Mouse (Mus musculus) heart, embryonic 16.5 days (tissue): ENCODE measurements around the gene Slc45a1. TPM values are rescaled to one million over a fixed set of nuclear protein-coding genes. Genes with fewer than 3 reads are reported as not detected.

Experiments used
- ATAC-seq: fragments of 200-750 bp; cut with Nextera tagmentation; replicated peaks from 2 replicates; pipeline ENCODE4 v1.8.0; 2017; ENCODE audit warnings: moderate number of reproducible peaks; ENCODE audit not compliant: insufficient read depth, low FRiP score; ENCODE audit errors: extremely low read depth
- H3K27ac ChIP-seq: fragments of 300-500 bp; sonication (generic); 2 replicates; pipeline ENCODE4 v1.5.1; 2014; ENCODE audit warnings: mild to moderate bottlenecking, low read length, control low read depth, moderate library complexity
- H3K27me3 ChIP-seq: fragments of 300-500 bp; sonication (generic); 2 replicates; pipeline ENCODE4 v1.6.1; 2014; ENCODE audit warnings: low read length, mixed read lengths; ENCODE audit not compliant: control insufficient read depth, insufficient read depth
- H3K36me3 ChIP-seq: fragments of 300-500 bp; sonication (generic); 2 replicates; pipeline ENCODE4 v1.6.1; 2014; ENCODE audit not compliant: control insufficient read depth, insufficient read depth
- H3K4me1 ChIP-seq: fragments of 300-500 bp; sonication (generic); 2 replicates; pipeline ENCODE4 v1.6.1; 2014; ENCODE audit warnings: low read length, mixed read lengths; ENCODE audit not compliant: control insufficient read depth, insufficient read depth
- H3K4me2 ChIP-seq: fragments of 300-500 bp; sonication (generic); 2 replicates; pipeline ENCODE4 v1.6.1; 2014; ENCODE audit warnings: low read depth, mild to moderate bottlenecking, control low read depth, low read length
- H3K4me3 ChIP-seq: fragments of 300-500 bp; sonication (generic); 2 replicates; pipeline ENCODE4 v1.5.1; 2014; ENCODE audit warnings: mild to moderate bottlenecking, control low read depth, low read length
- H3K9ac ChIP-seq: fragments of 300-500 bp; sonication (generic); 2 replicates; pipeline ENCODE4 v1.6.1; 2014; ENCODE audit warnings: low read length, control low read depth
- H3K9me3 ChIP-seq: fragments of 300-500 bp; sonication (generic); replicated peaks from 2 replicates; pipeline ENCODE4 v1.6.1; 2016; ENCODE audit warnings: low read length; ENCODE audit not compliant: control insufficient read depth
- WGBS: fragments of 180-500 bp; shearing (Covaris S2); extraction: QIAGEN DNeasy Blood & Tissue Kit; methylation state at CpG from one replicate; pipeline ENCODE4 v1.1.7; 2014; 5-methylcytosine and 5-hydroxymethylcytosine counted together
- polyA plus RNA-seq: library from polyadenylated mRNA; unstranded; fragments of >200 nt; fragmentation: Nextera tagmentation; extraction: Ambion mirVana; gene quantifications from 2 replicates; pipeline ENCODE4 v1.2.1, GENCODE M21; 2015

Slc45a1 gene
- polyA plus RNA-seq, 1 experiment from 2014 or later, result not detected

DNA sequence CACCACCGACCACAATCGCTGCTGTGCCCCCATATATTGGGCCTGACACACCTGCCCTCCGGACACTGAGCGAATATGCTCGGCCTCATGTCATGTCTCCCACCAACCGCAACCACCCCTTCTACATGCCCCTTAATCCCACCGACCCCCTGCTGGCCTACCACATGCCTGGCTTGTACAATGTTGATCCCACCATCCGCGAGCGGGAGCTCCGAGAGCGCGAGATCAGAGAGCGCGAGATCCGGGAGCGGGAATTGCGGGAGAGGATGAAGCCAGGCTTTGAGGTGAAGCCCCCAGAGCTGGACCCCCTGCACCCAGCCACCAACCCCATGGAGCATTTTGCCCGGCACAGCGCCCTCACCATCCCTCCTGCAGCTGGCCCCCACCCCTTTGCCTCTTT, 35.1 kb downstream of the Slc45a1 start:
- H3K27me3 ChIP-seq, result no peaks in the 10 kb centered on the region
- 97% methylated on average over 20 of the region's 20 CpGs for WGBS
- no peaks in the 10 kb centered on the region for H3K4me1 ChIP-seq
- no peaks in the 10 kb centered on the region for H3K9me3 ChIP-seq
- H3K36me3 ChIP-seq, result peaks cover 61% of the 10 kb centered on the region
- H3K9ac ChIP-seq, result no peak overlapping the region
- no peak for ATAC-seq
- no peak overlapping the region for H3K27ac ChIP-seq
- no peak overlapping the region for H3K4me2 ChIP-seq
- H3K4me3 ChIP-seq, result no peak overlapping the region

DNA sequence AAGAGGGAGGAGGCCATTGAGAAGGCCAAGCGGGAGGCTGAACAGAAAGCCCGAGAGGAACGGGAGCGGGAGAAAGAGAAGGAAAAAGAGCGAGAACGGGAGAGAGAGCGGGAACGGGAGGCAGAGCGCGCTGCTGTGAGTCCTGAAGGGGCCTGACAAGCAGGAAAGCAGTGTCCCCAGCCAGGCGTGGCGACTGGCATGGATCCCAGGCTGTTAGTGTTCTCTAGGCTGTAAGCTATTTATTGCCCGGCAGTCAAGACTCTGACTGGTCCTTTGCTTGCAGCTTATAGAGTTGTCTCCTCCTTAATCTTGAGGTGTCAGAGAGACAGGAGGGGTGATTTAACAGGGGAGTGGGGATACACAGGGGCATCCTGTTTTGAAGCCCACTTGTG, 35.9 kb downstream of the Slc45a1 start:
- Histone ChIP-seq H3K4me3 (no peak overlapping the region), H3K36me3 (peaks cover 64% of the 10 kb centered on the region), H3K4me1 (no peaks in the 10 kb centered on the region), H3K27me3 (no peaks in the 10 kb centered on the region), H3K27ac (no peak overlapping the region), H3K4me2 (no peak overlapping the region), H3K9me3 (no peaks in the 10 kb centered on the region), H3K9ac (no peak overlapping the region)
- ATAC-seq, result no peak
- WGBS, result 78% methylated on average over 13 of the region's 13 CpGs

DNA sequence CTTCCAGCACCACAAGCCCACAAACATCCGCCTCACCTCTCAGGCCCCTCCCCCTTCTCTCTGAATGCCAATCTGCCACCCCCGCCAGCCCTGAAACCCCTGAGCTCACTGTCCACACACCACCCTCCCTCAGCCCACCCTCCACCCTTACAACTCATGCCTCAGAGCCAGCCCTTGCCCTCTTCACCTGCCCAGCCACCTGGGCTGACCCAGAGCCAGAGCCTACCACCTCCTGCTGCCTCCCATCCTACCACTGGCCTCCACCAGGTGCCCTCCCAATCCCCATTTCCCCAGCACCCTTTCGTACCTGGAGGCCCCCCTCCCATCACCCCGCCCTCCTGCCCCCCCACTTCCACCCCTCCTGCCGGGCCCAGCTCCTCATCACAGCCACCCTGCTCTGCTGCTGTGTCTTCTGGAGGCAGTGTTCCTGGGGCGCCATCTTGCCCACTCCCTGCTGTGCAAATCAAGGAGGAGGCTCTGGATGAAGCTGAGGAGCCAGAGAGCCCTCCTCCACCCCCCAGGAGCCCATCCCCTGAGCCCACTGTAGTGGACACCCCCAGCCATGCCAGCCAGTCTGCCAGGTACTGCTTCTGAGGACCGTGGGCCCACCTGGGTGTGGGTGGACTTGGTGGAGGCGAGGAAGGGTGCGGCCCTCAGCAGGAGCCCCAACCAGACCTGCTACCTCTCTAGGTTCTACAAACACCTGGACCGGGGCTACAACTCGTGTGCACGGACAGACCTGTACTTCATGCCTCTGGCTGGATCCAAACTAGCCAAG, 36.5 kb downstream of the Slc45a1 start:
- Histone ChIP-seq H3K9me3 (no peaks in the 10 kb centered on the region), H3K9ac (no peak overlapping the region), H3K27ac (no peak overlapping the region), H3K27me3 (no peaks in the 10 kb centered on the region), H3K4me3 (no peak overlapping the region), H3K4me2 (no peak overlapping the region), H3K36me3 (peaks cover 64% of the 10 kb centered on the region), H3K4me1 (no peaks in the 10 kb centered on the region)
- 87% methylated on average over 12 of the region's 12 CpGs for WGBS
- ATAC-seq, result no peak

DNA sequence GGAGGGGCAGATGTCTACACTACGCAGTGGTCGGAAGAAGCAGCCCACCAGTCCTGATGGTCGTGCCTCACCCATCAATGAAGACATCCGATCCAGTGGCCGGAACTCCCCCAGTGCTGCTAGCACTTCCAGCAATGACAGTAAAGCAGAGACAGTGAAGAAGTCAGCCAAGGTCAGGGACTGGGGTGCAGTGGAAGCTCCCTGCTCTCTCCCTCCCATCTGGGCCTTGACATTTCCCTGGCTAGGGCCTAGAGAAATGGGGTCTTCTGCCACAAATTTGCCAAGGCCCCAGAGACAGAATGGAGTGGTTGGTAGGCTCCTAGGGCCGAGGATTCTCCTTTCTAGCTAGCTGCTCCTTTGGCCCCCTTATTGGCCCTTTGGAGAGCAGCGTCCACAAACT, 38.3 kb downstream of the Slc45a1 start:
- H3K36me3 ChIP-seq, result peaks cover 55% of the 10 kb centered on the region
- no peak for ATAC-seq
- 88% methylated on average over 7 of the region's 7 CpGs for WGBS

DNA sequence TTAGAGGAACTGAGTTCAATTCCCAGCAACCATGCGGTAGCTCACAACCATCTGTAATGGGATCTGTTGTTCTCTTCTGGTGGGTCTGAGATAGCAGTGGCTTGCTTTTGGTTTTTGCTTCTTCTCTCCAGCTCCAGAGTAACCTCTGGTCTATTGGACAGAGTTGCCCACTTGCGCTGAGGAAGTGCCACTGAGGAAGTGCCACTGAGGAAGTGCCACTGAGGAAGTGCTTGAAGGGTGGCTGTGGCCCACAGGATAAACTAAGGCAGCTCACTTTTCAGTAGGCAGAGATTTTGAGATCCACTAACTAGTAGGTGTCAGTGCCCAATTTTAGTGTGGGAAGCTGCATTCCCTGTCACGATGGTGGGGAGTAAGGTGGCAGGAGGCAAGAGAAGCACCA, 43.3 kb downstream of the Slc45a1 start:
- H3K4me1 ChIP-seq, result 0 out of 2 replicates have a peak, but pooled peaks cover 6% of the 10 kb centered on the region
- WGBS, result 96% methylated on average over 3 of the region's 3 CpGs
- peaks cover 21% of the 10 kb centered on the region; the same call in 1 of the 2 replicates for H3K36me3 ChIP-seq
- no peaks in the 10 kb centered on the region for H3K9me3 ChIP-seq
- no peak overlapping the region for H3K4me2 ChIP-seq
- no peak overlapping the region for H3K4me3 ChIP-seq
- no peak for ATAC-seq
- no peaks in the 10 kb centered on the region for H3K27me3 ChIP-seq
- H3K9ac ChIP-seq, result no peak overlapping the region
- no peak overlapping the region for H3K27ac ChIP-seq

More for the DNA sequence above, 38.3 kb downstream of the Slc45a1 start:
- H3K4me2 ChIP-seq, result no peak overlapping the region
- H3K4me1 ChIP-seq, result no peaks in the 10 kb centered on the region
- H3K9me3 ChIP-seq, result no peaks in the 10 kb centered on the region
- no peak overlapping the region for H3K9ac ChIP-seq
- no peak overlapping the region for H3K27ac ChIP-seq
- H3K27me3 ChIP-seq, result no peaks in the 10 kb centered on the region
- no peak overlapping the region for H3K4me3 ChIP-seq

DNA sequence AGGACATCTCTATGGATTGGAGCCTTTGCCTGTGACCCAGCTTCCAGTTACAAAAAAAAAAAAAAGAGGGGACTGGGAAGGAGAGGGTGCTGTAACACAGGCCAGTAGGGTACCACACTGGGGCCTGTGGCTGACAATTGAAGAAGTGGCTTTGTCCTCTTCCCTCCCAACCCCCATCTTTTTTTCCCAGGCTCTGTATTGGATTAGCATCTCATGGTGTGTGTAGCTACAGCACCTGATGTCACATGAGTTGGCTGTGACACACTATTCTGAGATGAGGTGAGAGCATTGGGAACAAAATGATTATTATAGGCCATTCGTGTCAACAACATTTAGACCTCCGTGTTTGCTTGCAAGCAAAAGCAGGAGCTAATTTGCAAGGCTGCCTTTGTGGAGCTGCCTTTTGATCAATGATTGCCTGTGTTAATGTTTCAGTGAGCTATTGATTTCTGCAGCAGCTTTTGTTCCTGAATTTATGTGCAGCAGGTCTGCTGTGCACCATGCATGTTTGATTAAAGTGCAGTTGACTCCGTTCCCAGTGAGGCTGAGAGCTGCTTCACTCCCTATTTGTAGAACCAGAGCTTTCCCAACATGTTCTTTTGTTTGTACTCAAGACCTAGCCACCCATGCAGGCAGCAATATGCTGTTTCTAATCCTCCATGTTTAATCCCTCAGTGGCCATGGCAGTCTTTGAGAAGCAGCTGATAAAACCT, 45.4 kb downstream of the Slc45a1 start:
- 70% methylated on average over 3 of the region's 3 CpGs for WGBS
- Histone ChIP-seq H3K36me3 (peaks cover under 1% of the 10 kb centered on the region; the same call in 1 of the 2 replicates), H3K9ac (no peak overlapping the region), H3K4me3 (no peak overlapping the region), H3K4me2 (no peak overlapping the region), H3K27me3 (no peaks in the 10 kb centered on the region), H3K9me3 (no peaks in the 10 kb centered on the region), H3K4me1 (0 out of 2 replicates have a peak, but pooled peaks cover 6% of the 10 kb centered on the region), H3K27ac (no peak overlapping the region)
- no peak for ATAC-seq

DNA sequence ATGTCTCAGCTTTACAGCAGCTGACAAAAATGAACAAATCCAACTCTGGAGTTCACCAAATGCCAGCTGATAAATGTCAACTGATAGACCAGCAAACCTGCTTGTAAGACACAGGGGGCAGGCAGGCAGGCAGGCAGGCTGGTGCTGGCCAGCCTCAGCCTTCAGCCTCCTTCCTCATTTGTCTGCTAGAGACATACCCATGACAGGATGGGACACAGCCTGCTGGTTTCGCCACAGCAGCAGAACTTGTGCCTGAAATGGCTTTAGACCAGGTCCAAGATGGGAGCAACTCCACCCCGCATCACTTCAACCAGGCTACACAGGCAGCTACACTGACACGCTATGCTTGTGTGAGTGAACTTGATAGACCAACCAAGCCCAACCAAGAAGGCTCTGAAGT, 46.2 kb downstream of the Slc45a1 start:
- Histone ChIP-seq H3K9ac (no peak overlapping the region), H3K4me3 (no peak overlapping the region), H3K4me1 (0 out of 2 replicates have a peak, but pooled peaks cover 6% of the 10 kb centered on the region), H3K36me3 (no peaks in the 10 kb centered on the region), H3K27me3 (no peaks in the 10 kb centered on the region), H3K27ac (no peak overlapping the region), H3K4me2 (no peak overlapping the region), H3K9me3 (no peaks in the 10 kb centered on the region)
- WGBS, result 89% methylated on average over 3 of the region's 3 CpGs
- no peak for ATAC-seq

DNA sequence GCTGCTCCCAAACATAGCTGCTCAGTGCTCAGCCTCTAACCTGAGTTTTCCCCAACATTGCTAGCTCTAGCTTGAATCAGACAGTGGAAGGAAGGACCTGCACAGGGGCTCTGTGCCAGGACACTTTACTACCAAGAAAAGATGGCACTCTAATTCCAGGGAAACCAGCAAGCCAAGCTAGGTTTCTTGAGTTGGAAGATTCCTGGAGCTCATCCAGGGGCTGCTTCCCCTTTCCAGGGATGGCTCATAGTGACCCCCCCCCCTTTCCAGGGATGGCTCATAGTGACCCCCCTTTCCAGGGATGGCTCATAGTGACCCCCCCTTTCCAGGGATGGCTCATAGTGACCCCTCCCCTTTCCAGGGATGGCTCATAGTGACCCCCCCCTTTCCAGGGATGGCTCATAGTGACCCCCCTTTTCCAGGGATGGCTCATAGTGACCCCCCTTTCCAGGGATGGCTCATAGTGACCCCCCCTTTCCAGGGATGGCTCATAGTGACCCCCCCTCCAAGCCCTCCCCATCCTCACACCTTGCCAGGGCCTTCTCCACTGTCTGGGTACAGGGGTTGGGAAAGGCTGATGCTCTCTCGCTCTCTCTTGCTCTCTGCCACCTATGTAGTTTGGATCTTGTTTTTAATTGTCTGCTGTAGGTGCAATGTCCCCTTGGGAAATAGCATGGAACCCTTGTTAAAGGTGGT, 48.5 kb downstream of the Slc45a1 start:
- Histone ChIP-seq H3K4me1 (peaks cover 22% of the 10 kb centered on the region), H3K4me2 (no peak overlapping the region), H3K9me3 (no peaks in the 10 kb centered on the region), H3K9ac (no peak overlapping the region), H3K27ac (no peak overlapping the region), H3K4me3 (no peak overlapping the region), H3K36me3 (no peaks in the 10 kb centered on the region), H3K27me3 (no peaks in the 10 kb centered on the region)
- no peak for ATAC-seq
- WGBS, result 89% methylated on average over 1 of the region's 1 CpGs

DNA sequence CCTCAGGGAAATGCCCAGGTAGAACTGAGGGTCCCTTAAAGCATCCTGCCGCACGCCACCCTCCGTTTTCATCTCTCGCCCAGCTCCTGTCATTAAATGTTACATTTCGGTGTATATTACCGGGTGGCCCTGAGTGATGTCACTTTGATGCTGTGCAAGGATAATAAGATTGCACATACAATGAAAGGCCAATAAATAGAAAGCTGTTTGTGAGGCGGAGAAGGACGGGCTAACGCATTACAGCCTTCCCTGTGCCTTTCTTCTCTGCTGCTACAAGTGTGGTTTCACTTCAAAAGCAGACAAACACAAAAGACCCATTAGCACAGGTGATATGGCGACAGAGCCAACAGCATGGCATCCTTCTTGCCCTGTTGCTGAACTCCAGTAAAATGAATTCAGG, 50.5 kb downstream of the Slc45a1 start:
- no peak overlapping the region for H3K4me2 ChIP-seq
- peaks cover 38% of the 10 kb centered on the region for H3K4me1 ChIP-seq
- 84% methylated on average over 10 of the region's 10 CpGs for whole genome bisulfite sequencing
- no peak overlapping the region for H3K9ac ChIP-seq
- H3K9me3 ChIP-seq, result no peaks in the 10 kb centered on the region
- no peaks in the 10 kb centered on the region for H3K27me3 ChIP-seq
- no peak overlapping the region for H3K4me3 ChIP-seq
- ATAC-seq, result no peak
- no peaks in the 10 kb centered on the region for H3K36me3 ChIP-seq
- H3K27ac ChIP-seq, result no peak overlapping the region
